14 mouse cellular contexts compared by ENCODE assay signal in genomic region chr11:76341163-76341562, GRCm38 (mm10). TPM values are rescaled to one million over a fixed set of nuclear protein-coding genes. Genes with fewer than 3 reads are reported as not detected.
DNase-seq lines count a peak whose midpoint lies in the region; ATAC-seq lines count a peak whose summit lies in the region.
"Had no signal": no experiment of that assay in that cellular context is flagged by ENCODE, and none has a peak within 500 bp of the region (broad histone marks: within the 10 kb centered on the region; RNA-seq: fewer than 3 reads in every experiment).

No protein-coding gene starts in this region.

- no peak overlapping the region for H3K4me3 ChIP-seq in hindbrain, embryonic 16.5 days (ENCODE audit: low read length)
- no peak overlapping the region for H3K4me3 ChIP-seq in hindbrain, embryonic 12.5 days
- H3K4me3 ChIP-seq in midbrain, embryonic 14.5 days (replicated peaks; ENCODE audit: low read depth, low read length) = no peak overlapping the region
- H3K4me3 ChIP-seq in midbrain, embryonic 11.5 days (ENCODE audit: low read depth, low read length) = no peak overlapping the region
- H3K4me3 ChIP-seq in stomach, embryonic 16.5 days (replicated peaks; ENCODE audit: low read length) = no peak overlapping the region
- H3K4me3 ChIP-seq: layer of hippocampus, adult 2 months; liver, embryonic 15.5 days; myocyte had no signal

- no peak for ATAC-seq in hindbrain, embryonic 16.5 days
- ATAC-seq in hindbrain, embryonic 12.5 days (ENCODE audit: low FRiP score) = no peak
- ATAC-seq in midbrain, embryonic 14.5 days (ENCODE audit: low FRiP score, low TSS enrichment) = no peak
- ATAC-seq in midbrain, embryonic 11.5 days (ENCODE audit: low FRiP score) = no peak
- no peak for ATAC-seq in stomach, embryonic 16.5 days (ENCODE audit: insufficient read depth, low FRiP score)

- WGBS in hindbrain, embryonic 16.5 days = 36% methylated on average over 14 of the region's 14 CpGs
- WGBS in hindbrain, embryonic 12.5 days = 67% methylated on average over 14 of the region's 14 CpGs
- WGBS in midbrain, embryonic 14.5 days = 51% methylated on average over 14 of the region's 14 CpGs
- 81% methylated on average over 14 of the region's 14 CpGs for WGBS in midbrain, embryonic 11.5 days
- 55% methylated on average over 14 of the region's 14 CpGs for WGBS in stomach, embryonic 16.5 days

- H3K4me2 ChIP-seq in hindbrain, embryonic 16.5 days (ENCODE audit: low read length) = no peak overlapping the region
- no peak overlapping the region for H3K4me2 ChIP-seq in hindbrain, embryonic 12.5 days (replicated peaks)
- no peak overlapping the region for H3K4me2 ChIP-seq in midbrain, embryonic 14.5 days (ENCODE audit: low read length)
- H3K4me2 ChIP-seq in midbrain, embryonic 11.5 days = no peak overlapping the region
- no peak overlapping the region for H3K4me2 ChIP-seq in stomach, embryonic 16.5 days (ENCODE audit: low read depth, low read length)
- H3K4me2 ChIP-seq: heart, embryonic 11.5 days; liver, embryonic 15.5 days had no signal

- H3K36me3 ChIP-seq in hindbrain, embryonic 16.5 days (ENCODE audit: control insufficient read depth, insufficient read depth, low read length) = no peaks in the 10 kb centered on the region
- no peaks in the 10 kb centered on the region for H3K36me3 ChIP-seq in hindbrain, embryonic 12.5 days
- no peaks in the 10 kb centered on the region for H3K36me3 ChIP-seq in midbrain, embryonic 14.5 days (ENCODE audit: control insufficient read depth, insufficient read depth, low read length)
- no peaks in the 10 kb centered on the region for H3K36me3 ChIP-seq in midbrain, embryonic 11.5 days (ENCODE audit: control insufficient read depth, insufficient read depth, low read length)
- H3K36me3 ChIP-seq in stomach, embryonic 16.5 days (ENCODE audit: control insufficient read depth, insufficient read depth, low read length) = no peaks in the 10 kb centered on the region
- H3K36me3 ChIP-seq: liver, embryonic 15.5 days had no signal

- H3K4me1 ChIP-seq in hindbrain, embryonic 16.5 days (ENCODE audit: control insufficient read depth, insufficient read depth, low read depth, low read length) = peaks cover 13% of the 10 kb centered on the region
- peaks cover 15% of the 10 kb centered on the region for H3K4me1 ChIP-seq in hindbrain, embryonic 12.5 days
- no peaks in the 10 kb centered on the region for H3K4me1 ChIP-seq in midbrain, embryonic 14.5 days (ENCODE audit: control insufficient read depth, insufficient read depth, low read length)
- 0 out of 2 replicates have a peak, but pooled peaks cover 2% of the 10 kb centered on the region for H3K4me1 ChIP-seq in midbrain, embryonic 11.5 days (ENCODE audit: control insufficient read depth, insufficient read depth, low read length)
- H3K4me1 ChIP-seq in stomach, embryonic 16.5 days (ENCODE audit: control insufficient read depth, insufficient read depth, low read length) = peaks cover 45% of the 10 kb centered on the region

- H3K9ac ChIP-seq in hindbrain, embryonic 16.5 days (ENCODE audit: low read depth, low read length) = no peak overlapping the region
- H3K9ac ChIP-seq in hindbrain, embryonic 12.5 days = no peak overlapping the region
- no peak overlapping the region for H3K9ac ChIP-seq in midbrain, embryonic 14.5 days (replicated peaks; ENCODE audit: low read length)
- no peak overlapping the region for H3K9ac ChIP-seq in midbrain, embryonic 11.5 days (ENCODE audit: low read length)
- no peak overlapping the region for H3K9ac ChIP-seq in stomach, embryonic 16.5 days (ENCODE audit: low read length)
- H3K9ac ChIP-seq: liver, embryonic 15.5 days had no signal

- peak; percentile 58 to 73 for DNase-seq in cerebellum, postnatal 10 days
- DNase-seq in cerebellum, adult 8-10 months = no peak
- DNase-seq in midbrain, embryonic 14.5 days = peak; percentile 44
- DNase-seq in midbrain, embryonic 11.5 days (ENCODE audit: low spot score, missing footprints) = no peak
- no peak for DNase-seq in cerebellum, postnatal 4 days (ENCODE audit: low spot score in 2 of 2)
- DNase-seq: adrenal gland, adult 8-10 months; gastrocnemius, postnatal 10 days had no signal

- no peaks in the 10 kb centered on the region for H3K9me3 ChIP-seq in hindbrain, embryonic 16.5 days (ENCODE audit: control insufficient read depth, low read length)
- H3K9me3 ChIP-seq in hindbrain, embryonic 12.5 days (replicated peaks) = no peaks in the 10 kb centered on the region
- H3K9me3 ChIP-seq in midbrain, embryonic 14.5 days (ENCODE audit: control insufficient read depth, low read length) = no peaks in the 10 kb centered on the region
- no peaks in the 10 kb centered on the region for H3K9me3 ChIP-seq in midbrain, embryonic 11.5 days (ENCODE audit: control insufficient read depth, low read length)
- H3K9me3 ChIP-seq in stomach, embryonic 16.5 days (replicated peaks; ENCODE audit: control insufficient read depth, low read length) = no peaks in the 10 kb centered on the region
- H3K9me3 ChIP-seq: liver, embryonic 15.5 days had no signal

- peak overlapping the region; percentile 29; the same call in 1 of the 2 replicates for H3K27ac ChIP-seq in hindbrain, embryonic 16.5 days (ENCODE audit: low read depth, low read length)
- no peak overlapping the region for H3K27ac ChIP-seq in hindbrain, embryonic 12.5 days
- no peak overlapping the region for H3K27ac ChIP-seq in midbrain, embryonic 14.5 days (replicated peaks; ENCODE audit: low read depth, low read length)
- H3K27ac ChIP-seq in midbrain, embryonic 11.5 days (ENCODE audit: low read depth, low read length) = no peak overlapping the region
- peak overlapping the region; percentile 49; the same call in 1 of the 2 replicates for H3K27ac ChIP-seq in stomach, embryonic 16.5 days (ENCODE audit: low read length)
- H3K27ac ChIP-seq: layer of hippocampus, adult 2 months; liver, embryonic 15.5 days had no signal

- no peaks in the 10 kb centered on the region for H3K27me3 ChIP-seq in hindbrain, embryonic 16.5 days (replicated peaks; ENCODE audit: control insufficient read depth, insufficient read depth, low read length)
- no peaks in the 10 kb centered on the region for H3K27me3 ChIP-seq in hindbrain, embryonic 12.5 days
- H3K27me3 ChIP-seq in midbrain, embryonic 14.5 days (ENCODE audit: control insufficient read depth, insufficient read depth, low read length) = no peaks in the 10 kb centered on the region
- H3K27me3 ChIP-seq in midbrain, embryonic 11.5 days (ENCODE audit: control insufficient read depth, insufficient read depth, low read length) = no peaks in the 10 kb centered on the region
- no peaks in the 10 kb centered on the region for H3K27me3 ChIP-seq in stomach, embryonic 16.5 days (ENCODE audit: control insufficient read depth, insufficient read depth, low read length)
- H3K27me3 ChIP-seq: liver, embryonic 15.5 days had no signal

RNA-seq across cellular contexts. Expression of gene Nxn, which starts 57.8 kb away (rescaled TPM):
- 22.2 and 28.8 TPM in 2 replicates for polyA plus RNA-seq in hindbrain, embryonic 16.5 days (2015; fragmentation: Nextera tagmentation; extraction: Ambion mirVana)
- polyA plus RNA-seq in hindbrain, embryonic 12.5 days (2016; fragmentation: Nextera tagmentation; extraction: Ambion mirVana) = 54.3 and 57.3 TPM in 2 replicates
- 21.9 and 28.2 TPM in 2 replicates for polyA plus RNA-seq in midbrain, embryonic 14.5 days (2014; fragmentation: Nextera tagmentation; extraction: Ambion mirVana)
- polyA plus RNA-seq in midbrain, embryonic 11.5 days (2014; fragmentation: Nextera tagmentation; extraction: Ambion mirVana) = 43.8 and 51.3 TPM in 2 replicates
- polyA plus RNA-seq in stomach, embryonic 16.5 days (2015; fragmentation: Nextera tagmentation; extraction: Ambion mirVana) = 26.6 and 28.7 TPM in 2 replicates

Comparison
In these comparisons a context has a peak if more than half of its experiments do, and no peak if none do; other contexts are left out.
1. DNase-seq: peak in cerebellum, postnatal 10 days (2 of 2) and midbrain, embryonic 14.5 days (single experiment); none in cerebellum, adult 8-10 months (single experiment), midbrain, embryonic 11.5 days (single experiment) and cerebellum, postnatal 4 days (0 of 2).
2. H3K27ac ChIP-seq: peak in hindbrain, embryonic 16.5 days (single experiment) and stomach, embryonic 16.5 days (single experiment); none in hindbrain, embryonic 12.5 days (single experiment), midbrain, embryonic 14.5 days (single experiment) and midbrain, embryonic 11.5 days (single experiment).